Mouse (Mus musculus) myocyte (in vitro differentiated cells): ENCODE results near the gene Tmem132d.

Experiments
- MAX ChIP-seq: IDR thresholded peaks from one replicate; pipeline ENCODE4 v1.6.1; 2011; ENCODE audit warnings: low read depth, mild to moderate bottlenecking, control low read depth
- MYOG ChIP-seq, 3 experiments: IDR thresholded peaks; one replicate each; pipeline ENCODE4 v1.6.1; 2011; ENCODE audit warnings: control low read depth in 2 of 3, low read depth in 2 of 3, mild to moderate bottlenecking in 2 of 3; ENCODE audit not compliant: insufficient read length in 2 of 3, control insufficient read depth in 1 of 3, insufficient read depth in 1 of 3
- POLR2A ChIP-seq: IDR thresholded peaks from one replicate; pipeline ENCODE4 v1.6.1; 2011; ENCODE audit warnings: low read depth, mild to moderate bottlenecking, control low read depth, moderate library complexity; ENCODE audit not compliant: insufficient read length
- POLR2AphosphoS2 ChIP-seq: IDR thresholded peaks from one replicate; pipeline ENCODE4 v1.6.1; 2011; ENCODE audit warnings: low read depth, control low read depth; ENCODE audit not compliant: insufficient read length
- TCF12 ChIP-seq: IDR thresholded peaks from one replicate; pipeline ENCODE4 v1.6.1; 2011; ENCODE audit warnings: mild to moderate bottlenecking, control low read depth; ENCODE audit not compliant: poor library complexity, insufficient read depth, severe bottlenecking
- USF1 ChIP-seq: IDR thresholded peaks from one replicate; pipeline ENCODE4 v1.6.1; 2011; ENCODE audit warnings: low read depth, mild to moderate bottlenecking, control low read depth, moderate library complexity

DNA sequence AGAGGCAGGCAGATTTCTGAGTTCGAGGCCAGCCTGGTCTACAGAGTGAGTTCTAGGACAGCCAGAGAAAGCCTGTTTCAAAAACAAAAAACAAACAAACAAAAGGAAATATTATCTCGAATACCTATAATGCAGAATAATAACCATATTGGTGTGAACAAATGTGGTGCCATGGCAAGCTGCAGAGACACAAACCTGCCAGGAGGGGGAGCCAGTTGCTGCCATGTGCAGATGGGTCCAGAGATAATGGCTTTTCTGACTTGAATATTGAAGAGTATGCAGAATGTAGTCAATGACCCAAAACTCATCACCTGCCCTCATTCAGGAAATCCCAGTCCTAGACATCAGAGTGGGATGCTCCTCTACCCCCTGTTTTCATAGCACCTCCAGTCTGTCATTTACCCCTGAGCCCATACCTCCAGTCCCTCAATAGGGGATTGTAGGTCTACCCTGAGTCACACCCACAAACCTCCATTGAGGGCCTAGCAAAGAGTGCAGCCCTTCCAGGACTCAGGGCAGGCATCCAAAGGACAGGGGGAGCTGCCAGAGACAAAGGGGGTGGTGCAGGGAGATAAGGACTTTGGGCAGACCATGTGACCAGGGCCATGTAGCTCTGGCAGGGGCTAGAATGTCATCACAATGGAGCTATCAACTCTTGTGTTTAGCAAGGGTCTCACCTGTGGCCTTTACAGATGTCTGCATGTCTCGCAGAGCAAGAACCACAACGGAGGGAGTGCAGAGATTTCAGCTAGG lies 676.0 kb downstream of the Tmem132d start:
- no peak for TF ChIP-seq POLR2A
- no peak for TF ChIP-seq POLR2AphosphoS2
- no peak for TF ChIP-seq MAX
- TF ChIP-seq USF1 = no peak
- no peak for TF ChIP-seq TCF12
- TF ChIP-seq MYOG (IDR thresholded peaks at IDR 0.05; ENCODE audit: control insufficient read depth in 1 of 3, insufficient read depth in 1 of 3, insufficient read length in 2 of 3, low read depth in 2 of 3) = no peak
